Mouse (Mus musculus) liver, embryonic 11.5 days (tissue): ENCODE measurements around the gene Zc3h18. TPM values are rescaled to one million over a fixed set of nuclear protein-coding genes. Genes with fewer than 3 reads are reported as not detected.
A peak's percentile ranks its signal among the peaks of the same experiment; 100 is the strongest.

Experiments
- ATAC-seq: fragments of 200-750 bp; cut with Nextera tagmentation; replicated peaks from 2 replicates; pipeline ENCODE4 v1.8.0; 2017; ENCODE audit warnings: moderate number of reproducible peaks, mild to moderate bottlenecking, moderate TSS enrichment, moderate library complexity; ENCODE audit not compliant: low FRiP score
- DNase-seq: peaks from one replicate; pipeline ENCODE4 v3.0.0-alpha.2; 2017; ENCODE audit warnings: low spot score
- H3K27ac ChIP-seq: fragments of 300-500 bp; sonication (generic); 2 replicates; pipeline ENCODE4 v1.5.1; 2014; ENCODE audit warnings: mild to moderate bottlenecking, low read depth, low read length, control low read depth
- H3K27me3 ChIP-seq: fragments of 300-500 bp; sonication (generic); replicated peaks from 2 replicates; pipeline ENCODE4 v1.6.1; 2014; ENCODE audit warnings: low read length, mixed read lengths; ENCODE audit not compliant: control insufficient read depth, insufficient read depth
- H3K36me3 ChIP-seq: fragments of 300-500 bp; sonication (generic); 2 replicates; pipeline ENCODE4 v1.6.1; 2014; ENCODE audit warnings: mild to moderate bottlenecking, low read length, moderate library complexity, mixed read lengths; ENCODE audit not compliant: control insufficient read depth, insufficient read depth
- H3K4me1 ChIP-seq: fragments of 300-500 bp; sonication (generic); replicated peaks from 2 replicates; pipeline ENCODE4 v1.6.1; 2014; ENCODE audit warnings: low read length, mixed read lengths; ENCODE audit not compliant: control insufficient read depth, insufficient read depth
- H3K4me2 ChIP-seq: fragments of 300-500 bp; sonication (generic); 2 replicates; pipeline ENCODE4 v1.6.1; 2014; ENCODE audit warnings: mild to moderate bottlenecking, control low read depth, moderate library complexity
- H3K4me3 ChIP-seq: fragments of 300-500 bp; sonication (generic); 2 replicates; pipeline ENCODE4 v1.5.1; 2014; ENCODE audit warnings: low read depth, low read length, control low read depth
- H3K9ac ChIP-seq: fragments of 300-500 bp; sonication (generic); 2 replicates; pipeline ENCODE4 v1.6.1; 2014; ENCODE audit warnings: low read depth, low read length, control low read depth
- H3K9me3 ChIP-seq: fragments of 300-500 bp; sonication (generic); 2 replicates; pipeline ENCODE4 v1.6.1; 2016; ENCODE audit warnings: low read length, inconsistent platforms, mixed read lengths; ENCODE audit not compliant: control insufficient read depth
- WGBS: fragments of 180-500 bp; shearing (Covaris S2); extraction: QIAGEN DNeasy Blood & Tissue Kit; methylation state at CpG from one replicate; pipeline ENCODE4 v1.1.7; 2014; 5-methylcytosine and 5-hydroxymethylcytosine counted together
- polyA plus RNA-seq: library from polyadenylated mRNA; unstranded; fragments of >200 nt; fragmentation: Nextera tagmentation; extraction: Ambion mirVana; gene quantifications from 2 replicates; pipeline ENCODE4 v1.2.1, GENCODE M21; 2014

The Zc3h18 gene
- polyA plus RNA-seq, 1 experiment from 2014 or later, result 44.2 TPM

GRCm38 (mm10) chr8:122457171-122457570 lies 80.8 kb downstream of the Zc3h18 start:
- Histone ChIP-seq H3K4me3 (no peak overlapping the region), H3K27me3 (peaks cover 35% of the 10 kb centered on the region), H3K27ac (no peak overlapping the region), H3K4me2 (no peak overlapping the region), H3K36me3 (no peaks in the 10 kb centered on the region), H3K4me1 (peaks cover 10% of the 10 kb centered on the region), H3K9me3 (no peaks in the 10 kb centered on the region), H3K9ac (no peak overlapping the region)
- ATAC-seq (no peak), DNase-seq (no peak)
- WGBS, result 73% methylated on average over 11 of the region's 11 CpGs

GRCm38 (mm10) chr8:122459218-122459900 lies 83.0 kb downstream of the Zc3h18 start:
- H3K4me2 ChIP-seq, result no peak overlapping the region
- WGBS, result 49% methylated on average over 6 of the region's 6 CpGs
- H3K27me3 ChIP-seq, result peaks cover 35% of the 10 kb centered on the region

GRCm38 (mm10) chr8:122459990-122460389 lies 83.6 kb downstream of the Zc3h18 start:
- H3K4me1 ChIP-seq, result peaks cover 34% of the 10 kb centered on the region
- no peak for DNase-seq
- H3K9ac ChIP-seq, result no peak overlapping the region
- 23% methylated on average over 7 of the region's 7 CpGs for WGBS
- ATAC-seq, result no peak
- H3K4me3 ChIP-seq, result peak overlapping the region; percentile 40
- H3K4me2 ChIP-seq, result peak overlapping the region; percentile 69
- H3K36me3 ChIP-seq, result no peaks in the 10 kb centered on the region
- no peak overlapping the region for H3K27ac ChIP-seq
- H3K9me3 ChIP-seq, result no peaks in the 10 kb centered on the region
- H3K27me3 ChIP-seq, result peaks cover 35% of the 10 kb centered on the region

More at GRCm38 (mm10) chr8:122459218-122459900, 83.0 kb downstream of the Zc3h18 start:
- DNase-seq (no peak), ATAC-seq (no peak)
- Histone ChIP-seq H3K36me3 (no peaks in the 10 kb centered on the region), H3K27ac (no peak overlapping the region), H3K9ac (no peak overlapping the region), H3K4me3 (no peak overlapping the region), H3K9me3 (no peaks in the 10 kb centered on the region), H3K4me1 (peaks cover 28% of the 10 kb centered on the region)

- Histone ChIP-seq H3K27ac (no peak within 1 kb of the TSS), H3K9me3 (no peaks in the 10 kb centered on the region), H3K9ac (no peak within 1 kb of the TSS), H3K27me3 (peaks cover 35% of the 10 kb centered on the region), H3K36me3 (no peaks in the 10 kb centered on the region), H3K4me1 (peaks cover 36% of the 10 kb centered on the region), H3K4me2 (peak within 1 kb of the TSS; percentile 69), H3K4me3 (peak within 1 kb of the TSS; percentile 40)
- peak; percentile 78 for ATAC-seq
- peak; percentile 69 for DNase-seq
- 5% methylated on average over 55 of the region's 56 CpGs for WGBS
Measured at GRCm38 (mm10) chr8:122460524-122461472, 84.4 kb downstream of the Zc3h18 start, which contains the start of gene Snai3. TSS of gene Snai3 (minus strand) at chr8:122460733.

GRCm38 (mm10) chr8:122461473-122462148 lies 85.2 kb downstream of the Zc3h18 start:
- Histone ChIP-seq H3K36me3 (no peaks in the 10 kb centered on the region), H3K9ac (no peak overlapping the region), H3K27me3 (peaks cover 35% of the 10 kb centered on the region), H3K4me3 (no peak overlapping the region), H3K27ac (no peak overlapping the region), H3K4me1 (peaks cover 36% of the 10 kb centered on the region), H3K9me3 (no peaks in the 10 kb centered on the region), H3K4me2 (peak overlapping the region; percentile 69)
- ATAC-seq (no peak), DNase-seq (no peak)
- WGBS, result 64% methylated on average over 11 of the region's 11 CpGs

GRCm38 (mm10) chr8:122462510-122462909 lies 86.1 kb downstream of the Zc3h18 start:
- H3K27me3 ChIP-seq, result peaks cover 29% of the 10 kb centered on the region
- H3K9ac ChIP-seq, result no peak overlapping the region
- no peak overlapping the region for H3K27ac ChIP-seq
- H3K9me3 ChIP-seq, result no peaks in the 10 kb centered on the region
- WGBS, result 54% methylated on average over 8 of the region's 8 CpGs
- no peak for DNase-seq
- H3K4me1 ChIP-seq, result peaks cover 36% of the 10 kb centered on the region
- H3K36me3 ChIP-seq, result 0 out of 2 replicates have a peak, but pooled peaks cover 7% of the 10 kb centered on the region
- H3K4me3 ChIP-seq, result no peak overlapping the region
- no peak overlapping the region for H3K4me2 ChIP-seq
- no peak for ATAC-seq

GRCm38 (mm10) chr8:122463651-122464640 lies 87.5 kb downstream of the Zc3h18 start:
- peaks cover 24% of the 10 kb centered on the region for H3K27me3 ChIP-seq
- 39% methylated on average over 12 of the region's 12 CpGs for WGBS
- H3K4me3 ChIP-seq, result no peak overlapping the region
- H3K4me2 ChIP-seq, result peak overlapping the region; percentile 33; the same call in 1 of the 2 replicates
- DNase-seq, result no peak
- H3K9ac ChIP-seq, result no peak overlapping the region
- no peak for ATAC-seq
- peaks cover 36% of the 10 kb centered on the region for H3K4me1 ChIP-seq
- peak overlapping the region; percentile 28; the same call in 1 of the 2 replicates for H3K27ac ChIP-seq
- H3K9me3 ChIP-seq, result no peaks in the 10 kb centered on the region
- H3K36me3 ChIP-seq, result peaks cover 9% of the 10 kb centered on the region; the same call in 1 of the 2 replicates
